Mouse (Mus musculus) hindbrain, embryonic 11.5 days (tissue): ENCODE measurements around the gene Rasa2. TPM values are rescaled to one million over a fixed set of nuclear protein-coding genes. Genes with fewer than 3 reads are reported as not detected.
A peak's percentile ranks its signal among the peaks of the same experiment; 100 is the strongest.

ENCODE experiments used
- ATAC-seq: fragments of 200-750 bp; cut with Nextera tagmentation; 2 replicates; pipeline ENCODE4 v1.8.0; 2017; ENCODE audit warnings: mild to moderate bottlenecking, moderate TSS enrichment, moderate library complexity; ENCODE audit not compliant: low FRiP score
- DNase-seq: peaks from one replicate; pipeline ENCODE4 v3.0.0-alpha.2; 2015; ENCODE audit warnings: low spot score
- H3K27ac ChIP-seq: fragments of 300-500 bp; sonication (generic); 2 replicates; pipeline ENCODE4 v1.5.1; 2014; ENCODE audit warnings: mild to moderate bottlenecking, low read depth, low read length
- H3K27me3 ChIP-seq: fragments of 300-500 bp; sonication (generic); 2 replicates; pipeline ENCODE4 v1.6.1; 2014; ENCODE audit warnings: mild to moderate bottlenecking, low read length, moderate library complexity, mixed read lengths; ENCODE audit not compliant: control insufficient read depth, insufficient read depth
- H3K36me3 ChIP-seq: fragments of 300-500 bp; sonication (generic); 2 replicates; pipeline ENCODE4 v1.6.1; 2014; ENCODE audit warnings: mild to moderate bottlenecking, low read length, moderate library complexity, mixed read lengths; ENCODE audit not compliant: control insufficient read depth, insufficient read depth
- H3K4me1 ChIP-seq: fragments of 300-500 bp; sonication (generic); replicated peaks from 2 replicates; pipeline ENCODE4 v1.6.1; 2014; ENCODE audit warnings: low read length, mixed read lengths; ENCODE audit not compliant: control insufficient read depth, insufficient read depth
- H3K4me2 ChIP-seq: fragments of 300-500 bp; sonication (generic); replicated peaks from 2 replicates; pipeline ENCODE4 v1.6.1; 2014; ENCODE audit warnings: mild to moderate bottlenecking, low read depth, low read length
- H3K4me3 ChIP-seq: fragments of 300-500 bp; sonication (generic); 2 replicates; pipeline ENCODE4 v1.5.1; 2014; ENCODE audit warnings: low read depth, low read length
- H3K9ac ChIP-seq: fragments of 300-500 bp; sonication (generic); 2 replicates; pipeline ENCODE4 v1.6.1; 2014; ENCODE audit warnings: low read depth, low read length
- H3K9me3 ChIP-seq: fragments of 300-500 bp; sonication (generic); 2 replicates; pipeline ENCODE4 v1.6.1; 2016; ENCODE audit warnings: low read length; ENCODE audit not compliant: control insufficient read depth
- whole genome bisulfite sequencing: fragments of 180-500 bp; shearing (Covaris S2); extraction: QIAGEN DNeasy Blood & Tissue Kit; methylation state at CpG from one replicate; pipeline ENCODE4 v1.1.7; 2014; 5-methylcytosine and 5-hydroxymethylcytosine counted together
- polyA plus RNA-seq: library from polyadenylated mRNA; unstranded; fragments of >200 nt; fragmentation: Nextera tagmentation; extraction: Ambion mirVana; gene quantifications from 2 replicates; pipeline ENCODE4 v1.2.1, GENCODE M21; 2014

Gene Rasa2
- polyA plus RNA-seq, 1 experiment from 2014 or later: 16.4 TPM

DNA sequence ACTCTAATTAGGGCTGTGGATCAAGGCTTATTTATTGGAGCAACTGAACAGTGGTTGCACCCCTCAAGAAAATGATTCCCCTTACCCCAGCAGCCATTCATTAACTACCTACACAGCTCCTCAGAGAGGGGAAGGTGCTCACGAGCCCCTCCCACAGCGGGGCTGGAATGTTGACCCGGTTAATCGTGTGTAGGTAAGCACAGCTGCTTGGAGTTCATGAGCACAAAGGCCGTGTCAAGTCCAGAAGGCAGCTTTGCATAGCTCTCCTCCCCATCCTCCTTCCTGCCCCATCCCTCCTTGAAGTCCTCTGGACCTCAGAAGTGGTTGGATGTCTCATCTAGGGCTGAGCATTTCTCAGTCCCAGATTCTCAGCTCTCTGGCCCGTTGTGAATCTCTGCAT is 3.8 kb upstream of the Rasa2 start:
- Histone ChIP-seq H3K4me1 (no peaks in the 10 kb centered on the region; the same call in 1 of the 2 replicates), H3K9me3 (no peaks in the 10 kb centered on the region), H3K27ac (no peak overlapping the region), H3K4me3 (no peak overlapping the region), H3K9ac (no peak overlapping the region), H3K4me2 (no peak overlapping the region), H3K36me3 (no peaks in the 10 kb centered on the region), H3K27me3 (peaks cover 4% of the 10 kb centered on the region)
- no peak for ATAC-seq
- DNase-seq: no peak
- WGBS: 65% methylated on average over 6 of the region's 6 CpGs

DNA sequence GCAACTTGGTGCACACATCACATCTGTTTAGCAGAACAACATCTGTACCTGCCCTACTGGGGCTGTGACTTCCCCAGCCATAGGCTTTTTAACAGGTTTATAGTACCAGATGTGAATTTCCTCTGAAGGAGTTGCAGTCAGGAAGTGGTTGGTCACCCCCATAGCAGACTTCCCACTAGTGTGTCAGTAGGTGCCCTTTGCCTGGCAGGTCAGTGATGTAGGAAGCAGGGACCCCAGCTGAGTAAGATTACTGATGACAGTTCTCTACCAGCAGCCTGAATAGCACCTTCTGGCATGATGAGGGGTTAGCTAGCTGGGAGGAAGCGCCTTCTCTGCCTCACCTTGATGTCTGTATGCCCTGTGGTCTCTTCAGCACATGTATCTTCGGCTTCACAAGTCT is 2.4 kb upstream of the Rasa2 start:
- 100% methylated on average over 2 of the region's 2 CpGs for WGBS

DNA sequence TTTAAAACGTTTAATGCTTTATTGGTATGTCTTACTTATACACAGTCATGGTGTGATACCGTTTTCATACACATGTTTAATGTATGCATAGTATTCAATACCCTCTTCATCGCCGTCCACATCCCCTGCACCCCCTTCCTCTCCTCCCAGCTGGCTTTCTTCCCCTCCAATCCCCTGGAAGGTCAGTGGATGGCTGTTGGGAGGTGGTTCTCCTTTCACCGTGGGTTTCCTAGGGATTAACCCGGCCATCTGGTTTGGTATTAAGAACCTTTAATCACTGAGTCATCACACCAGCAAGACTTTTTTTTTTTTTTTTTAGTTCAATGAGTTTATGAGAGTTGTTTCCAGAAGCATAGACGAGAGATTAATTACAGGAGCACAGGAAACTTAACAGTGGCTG is 1.3 kb upstream of the Rasa2 start:
- Histone ChIP-seq H3K36me3 (no peaks in the 10 kb centered on the region), H3K4me2 (no peak overlapping the region), H3K27me3 (peaks cover 4% of the 10 kb centered on the region), H3K9me3 (no peaks in the 10 kb centered on the region), H3K4me3 (no peak overlapping the region), H3K9ac (no peak overlapping the region), H3K4me1 (no peaks in the 10 kb centered on the region; the same call in 1 of the 2 replicates), H3K27ac (no peak overlapping the region)
- WGBS: 61% methylated on average over 7 of the region's 7 CpGs
- DNase-seq: no peak
- no peak for ATAC-seq

More for the DNA sequence above, 2.4 kb upstream of the Rasa2 start:
- Histone ChIP-seq H3K4me3 (no peak overlapping the region), H3K9ac (no peak overlapping the region), H3K27me3 (peaks cover 4% of the 10 kb centered on the region), H3K4me1 (no peaks in the 10 kb centered on the region; the same call in 1 of the 2 replicates), H3K4me2 (no peak overlapping the region), H3K9me3 (no peaks in the 10 kb centered on the region), H3K36me3 (no peaks in the 10 kb centered on the region), H3K27ac (no peak overlapping the region)
- no peak for ATAC-seq
- no peak for DNase-seq

DNA sequence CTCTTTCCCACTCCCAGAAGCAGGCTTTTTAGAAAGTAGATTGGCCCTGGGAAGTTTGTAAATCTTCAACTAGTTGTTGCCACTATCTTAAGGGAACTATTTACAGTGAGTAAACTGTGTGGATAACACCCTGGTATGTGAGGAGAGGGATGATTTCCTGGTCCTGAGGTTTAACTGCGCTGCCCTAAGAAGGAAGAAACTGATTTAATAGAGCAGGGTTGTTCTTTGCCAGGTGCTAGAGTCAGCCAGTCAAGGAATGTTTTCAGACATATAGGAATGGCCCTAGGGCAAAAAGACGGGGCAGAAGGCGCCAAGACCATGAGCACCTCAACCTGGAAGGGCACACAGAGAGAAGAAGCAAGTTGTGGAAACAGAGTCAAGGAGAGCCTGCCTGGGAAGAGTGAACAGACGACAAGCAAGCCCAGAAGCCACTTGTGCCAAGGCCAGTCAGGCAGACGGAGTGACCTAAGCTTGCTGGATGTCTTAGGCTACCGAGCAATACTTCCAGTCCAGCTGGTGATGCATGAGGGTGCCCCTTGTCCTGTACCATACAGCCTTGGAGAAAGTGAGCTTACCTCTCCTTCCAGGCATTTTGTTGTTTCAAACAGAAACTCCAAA is 765 bp upstream of the Rasa2 start:
- no peaks in the 10 kb centered on the region for H3K36me3 ChIP-seq
- H3K9me3 ChIP-seq: no peaks in the 10 kb centered on the region
- no peak overlapping the region; the same call in 1 of the 2 replicates for H3K4me2 ChIP-seq
- DNase-seq (no peak), ATAC-seq (no peak)
- no peak overlapping the region for H3K9ac ChIP-seq
- no peak overlapping the region for H3K27ac ChIP-seq
- H3K4me1 ChIP-seq: no peaks in the 10 kb centered on the region; the same call in 1 of the 2 replicates
- WGBS: 63% methylated on average over 6 of the region's 6 CpGs
- peaks cover 4% of the 10 kb centered on the region for H3K27me3 ChIP-seq
- no peak overlapping the region for H3K4me3 ChIP-seq

DNA sequence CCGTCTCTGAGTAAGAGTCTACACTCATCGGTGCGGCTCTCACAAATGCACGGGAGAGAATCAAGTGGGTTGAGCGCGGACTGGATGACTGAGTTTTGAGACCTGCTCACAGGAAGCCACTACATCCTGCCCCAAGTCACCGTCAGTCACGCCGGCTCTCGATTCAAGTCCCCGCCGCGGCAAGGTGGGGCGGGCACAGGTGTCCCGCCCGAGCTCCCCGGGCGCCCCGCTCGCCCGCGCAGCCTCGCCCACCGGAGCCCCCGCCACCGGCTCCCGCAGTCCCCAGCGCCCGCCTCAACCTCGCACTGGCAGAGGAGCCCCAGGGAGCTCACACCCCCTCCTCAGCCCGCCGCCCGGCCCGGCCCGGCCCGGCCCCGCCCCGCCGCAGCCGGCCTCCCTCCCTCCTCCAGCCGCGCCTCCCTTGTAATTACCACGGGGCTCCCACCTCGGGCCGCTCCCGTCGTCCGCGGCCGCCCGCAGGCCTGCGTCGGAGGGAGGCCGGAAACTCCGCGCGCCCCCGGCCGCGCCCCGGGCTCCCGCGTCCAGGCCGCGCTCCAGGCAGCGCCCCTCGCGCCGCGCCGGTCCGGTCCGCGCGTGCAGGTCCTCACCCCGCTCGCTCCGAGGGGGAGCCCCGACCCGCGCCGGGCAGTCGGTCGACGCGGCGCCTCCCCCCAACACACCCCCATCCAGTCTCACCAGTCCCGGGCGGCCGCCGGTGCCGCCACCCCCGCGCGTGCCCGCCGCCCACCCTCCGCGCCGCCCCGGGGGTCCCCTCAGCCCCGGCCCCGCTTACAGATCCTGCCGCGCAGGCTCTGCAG is 637 bp downstream of the Rasa2 start:
- Histone ChIP-seq H3K4me1 (no peaks in the 10 kb centered on the region; the same call in 1 of the 2 replicates), H3K36me3 (no peaks in the 10 kb centered on the region), H3K27ac (peak overlapping the region; percentile 97), H3K4me3 (peak overlapping the region; percentile 95), H3K27me3 (peaks cover 4% of the 10 kb centered on the region), H3K9ac (peak overlapping the region; percentile 96), H3K9me3 (no peaks in the 10 kb centered on the region), H3K4me2 (peak overlapping the region; percentile 74)
- 1% methylated on average over 32 of the region's 105 CpGs for WGBS
- peak; percentile 77 for DNase-seq
- peak; percentile 87 for ATAC-seq

DNA sequence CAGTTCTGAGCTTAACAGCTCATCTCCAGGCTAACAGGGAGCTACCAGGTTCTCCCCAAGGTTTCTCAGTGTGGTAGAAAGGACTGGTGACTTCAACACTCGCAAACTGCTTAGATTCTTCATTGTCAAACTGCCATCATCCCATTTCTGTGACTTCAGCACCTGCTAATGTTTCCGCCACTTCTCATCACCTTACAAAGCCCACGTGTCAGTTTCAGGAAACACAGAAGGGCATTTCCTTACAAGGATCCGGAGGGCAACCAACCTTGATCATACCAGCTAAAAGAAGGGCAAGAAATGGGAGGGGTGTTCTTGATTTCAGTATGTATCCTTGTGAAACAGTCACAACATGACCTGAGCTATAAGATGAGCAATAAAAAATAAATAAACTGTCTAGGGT is 2.3 kb downstream of the Rasa2 start:
- no peaks in the 10 kb centered on the region for H3K9me3 ChIP-seq
- H3K27ac ChIP-seq: no peak overlapping the region
- peaks cover 4% of the 10 kb centered on the region for H3K27me3 ChIP-seq
- no peak overlapping the region for H3K4me3 ChIP-seq
- no peak overlapping the region for H3K9ac ChIP-seq
- H3K36me3 ChIP-seq: no peaks in the 10 kb centered on the region
- no peak for DNase-seq
- no peak for ATAC-seq
- no peaks in the 10 kb centered on the region; the same call in 1 of the 2 replicates for H3K4me1 ChIP-seq
- WGBS: 61% methylated on average over 4 of the region's 4 CpGs
- H3K4me2 ChIP-seq: no peak overlapping the region

DNA sequence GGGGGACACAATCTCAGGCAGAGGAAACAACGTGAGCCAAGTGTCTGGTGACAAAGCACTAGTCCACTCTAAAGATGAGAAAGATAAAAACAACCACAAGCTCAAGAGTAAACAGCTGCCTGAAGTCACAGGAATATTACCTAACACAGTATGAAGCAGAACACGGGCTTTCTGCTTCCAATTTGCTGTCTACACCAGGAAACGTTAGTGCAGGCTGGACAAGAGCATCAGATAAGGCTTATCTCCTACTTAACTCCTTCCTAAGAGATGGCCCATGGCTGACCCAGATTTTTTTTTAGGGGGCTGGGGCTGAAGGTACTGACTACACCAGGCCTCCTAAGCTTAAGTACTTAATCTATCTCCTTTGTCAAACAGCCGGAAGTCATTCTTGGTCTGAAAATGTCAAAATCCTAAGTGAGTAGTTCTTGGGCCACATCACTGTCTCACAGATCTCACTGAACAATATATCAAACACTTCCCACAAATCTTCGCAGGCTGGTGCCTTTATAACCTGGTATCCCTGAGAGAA is 3.8 kb downstream of the Rasa2 start:
- Histone ChIP-seq H3K27ac (no peak overlapping the region), H3K4me3 (no peak overlapping the region), H3K9me3 (no peaks in the 10 kb centered on the region), H3K4me1 (no peaks in the 10 kb centered on the region; the same call in 1 of the 2 replicates), H3K36me3 (no peaks in the 10 kb centered on the region), H3K27me3 (peaks cover 4% of the 10 kb centered on the region), H3K4me2 (no peak overlapping the region), H3K9ac (no peak overlapping the region)
- WGBS: 63% methylated on average over 5 of the region's 5 CpGs
- DNase-seq: no peak
- ATAC-seq: no peak

DNA sequence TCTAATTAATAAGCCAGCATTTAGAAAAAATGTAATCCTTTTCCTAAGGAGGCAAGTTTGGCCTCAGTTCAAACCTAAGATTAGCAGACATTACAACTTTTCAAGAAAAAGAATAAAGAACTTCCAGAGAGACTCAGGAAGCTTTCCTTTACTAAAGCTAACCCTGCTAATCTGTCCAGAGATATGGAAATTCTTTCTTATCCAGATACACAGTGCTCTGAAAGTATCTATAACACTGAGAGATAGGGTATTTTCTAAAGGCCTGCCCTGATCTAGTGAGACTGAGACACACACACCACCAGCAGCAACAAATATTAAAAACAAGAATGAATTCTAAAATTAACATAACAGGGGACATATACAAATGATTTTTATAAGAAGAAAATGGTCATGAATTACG is 4.4 kb downstream of the Rasa2 start:
- no peaks in the 10 kb centered on the region for H3K36me3 ChIP-seq
- H3K9me3 ChIP-seq: no peaks in the 10 kb centered on the region
- H3K27ac ChIP-seq: no peak overlapping the region
- 82% methylated on average over 1 of the region's 1 CpGs for WGBS
- H3K4me3 ChIP-seq: no peak overlapping the region
- H3K9ac ChIP-seq: no peak overlapping the region
- H3K4me1 ChIP-seq: no peaks in the 10 kb centered on the region; the same call in 1 of the 2 replicates
- peaks cover under 1% of the 10 kb centered on the region; the same call in 1 of the 2 replicates for H3K27me3 ChIP-seq
- no peak for DNase-seq
- ATAC-seq: no peak
- no peak overlapping the region for H3K4me2 ChIP-seq
